8 mouse cellular contexts compared by ENCODE assay signal in the genomic region with DNA sequence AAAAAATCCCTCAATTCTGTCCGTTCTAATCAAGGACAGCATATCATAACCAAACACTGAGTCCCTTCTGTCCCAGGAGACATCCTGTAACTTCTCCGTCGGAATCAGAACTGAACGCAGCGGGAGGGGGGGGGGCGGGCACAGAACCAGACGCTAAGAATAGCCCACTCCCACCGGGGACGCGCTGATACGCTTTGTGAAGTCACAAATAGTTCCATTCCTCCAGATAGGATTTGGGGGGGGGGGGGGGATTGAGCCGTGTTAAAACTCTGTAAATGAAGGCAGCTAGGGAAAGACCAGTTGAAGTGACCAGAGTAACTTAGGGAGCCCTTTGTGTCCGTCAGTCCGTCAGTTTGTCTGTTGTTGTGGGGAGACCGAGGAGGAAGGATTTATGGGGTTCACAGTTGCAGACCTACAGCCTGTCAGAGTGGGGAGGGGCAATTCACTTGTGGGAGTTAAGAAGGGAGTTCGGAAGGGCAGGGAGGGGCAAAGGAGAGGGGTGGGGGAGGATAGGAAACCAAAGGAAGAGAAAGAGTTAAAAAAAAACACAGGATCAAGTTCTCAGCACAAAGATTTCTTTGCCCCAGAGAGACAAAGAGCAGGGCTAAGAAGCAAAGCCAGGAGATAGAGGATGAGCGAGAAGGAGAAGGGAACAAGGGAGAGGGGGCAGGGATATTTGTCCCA.
DNase-seq lines count a peak whose midpoint lies in the region; ATAC-seq and TF ChIP-seq lines count a peak whose summit lies in the region.

No protein-coding gene starts in this region.

- WGBS in lung, embryonic 15.5 days, result 9% methylated on average over 16 of the region's 17 CpGs
- WGBS in forebrain, embryonic 12.5 days, result 5% methylated on average over 17 of the region's 17 CpGs
- 13% methylated on average over 17 of the region's 17 CpGs for WGBS in limb, embryonic 14.5 days
- 12% methylated on average over 17 of the region's 17 CpGs for WGBS in stomach, embryonic 15.5 days

- no peaks in the 10 kb centered on the region for H3K9me3 ChIP-seq in lung, embryonic 15.5 days
- H3K9me3 ChIP-seq in forebrain, embryonic 12.5 days, result peaks cover 11% of the 10 kb centered on the region; the same call in 1 of the 2 replicates
- H3K9me3 ChIP-seq in limb, embryonic 14.5 days (ENCODE audit: control insufficient read depth, low read length), result no peaks in the 10 kb centered on the region
- H3K9me3 ChIP-seq in stomach, embryonic 15.5 days, result no peaks in the 10 kb centered on the region

- no peaks in the 10 kb centered on the region for H3K27me3 ChIP-seq in lung, embryonic 15.5 days
- H3K27me3 ChIP-seq in forebrain, embryonic 12.5 days, result no peaks in the 10 kb centered on the region
- H3K27me3 ChIP-seq in limb, embryonic 14.5 days (ENCODE audit: control insufficient read depth, insufficient read depth, low read length), result no peaks in the 10 kb centered on the region
- no peaks in the 10 kb centered on the region for H3K27me3 ChIP-seq in stomach, embryonic 15.5 days (replicated peaks)

- H3K4me3 ChIP-seq in lung, embryonic 15.5 days, result peak overlapping the region; percentile 26
- H3K4me3 ChIP-seq in forebrain, embryonic 12.5 days (replicated peaks), result peak overlapping the region; percentile 21
- peak overlapping the region; percentile 23 for H3K4me3 ChIP-seq in limb, embryonic 14.5 days (replicated peaks; ENCODE audit: low read length)
- peak overlapping the region; percentile 9 for H3K4me3 ChIP-seq in stomach, embryonic 15.5 days (replicated peaks)

- H3K27ac ChIP-seq in lung, embryonic 15.5 days, result no peak overlapping the region
- no peak overlapping the region for H3K27ac ChIP-seq in forebrain, embryonic 12.5 days
- H3K27ac ChIP-seq in limb, embryonic 14.5 days (replicated peaks; ENCODE audit: low read depth, low read length), result no peak overlapping the region
- no peak overlapping the region for H3K27ac ChIP-seq in stomach, embryonic 15.5 days

- H3K9ac ChIP-seq in lung, embryonic 15.5 days, result no peak overlapping the region
- no peak overlapping the region for H3K9ac ChIP-seq in forebrain, embryonic 12.5 days
- H3K9ac ChIP-seq in limb, embryonic 14.5 days (ENCODE audit: low read depth, low read length, severe bottlenecking), result peak overlapping the region; percentile 32; the same call in 1 of the 2 replicates
- no peak overlapping the region for H3K9ac ChIP-seq in stomach, embryonic 15.5 days

- no peaks in the 10 kb centered on the region for H3K4me1 ChIP-seq in lung, embryonic 15.5 days
- H3K4me1 ChIP-seq in forebrain, embryonic 12.5 days, result peaks cover 11% of the 10 kb centered on the region; the same call in 1 of the 2 replicates
- H3K4me1 ChIP-seq in limb, embryonic 14.5 days (ENCODE audit: control insufficient read depth, insufficient read depth, low read length), result 0 out of 2 replicates have a peak, but pooled peaks cover 2% of the 10 kb centered on the region
- peaks cover 4% of the 10 kb centered on the region; the same call in 1 of the 2 replicates for H3K4me1 ChIP-seq in stomach, embryonic 15.5 days

- H3K4me2 ChIP-seq in lung, embryonic 15.5 days, result peak overlapping the region; percentile 49
- H3K4me2 ChIP-seq in forebrain, embryonic 12.5 days, result peak overlapping the region; percentile 50
- peak overlapping the region; percentile 46 for H3K4me2 ChIP-seq in limb, embryonic 14.5 days (replicated peaks; ENCODE audit: low read depth, low read length, severe bottlenecking)
- H3K4me2 ChIP-seq in stomach, embryonic 15.5 days, result peak overlapping the region; percentile 48

- no peak; the same call in 1 of the 2 replicates for ATAC-seq in lung, embryonic 15.5 days (ENCODE audit: borderline replicate concordance, extremely low read depth, low FRiP score, low TSS enrichment)
- ATAC-seq in forebrain, embryonic 12.5 days (ENCODE audit: low FRiP score), result no peak
- no peak for ATAC-seq in limb, embryonic 14.5 days (ENCODE audit: low FRiP score, low read depth)
- ATAC-seq in stomach, embryonic 15.5 days (ENCODE audit: insufficient read depth, low FRiP score, low read depth), result no peak

- H3K36me3 ChIP-seq in lung, embryonic 15.5 days, result no peaks in the 10 kb centered on the region
- H3K36me3 ChIP-seq in forebrain, embryonic 12.5 days (replicated peaks), result no peaks in the 10 kb centered on the region
- H3K36me3 ChIP-seq in limb, embryonic 14.5 days (ENCODE audit: control insufficient read depth, insufficient read depth, low read length), result no peaks in the 10 kb centered on the region
- no peaks in the 10 kb centered on the region for H3K36me3 ChIP-seq in stomach, embryonic 15.5 days

- TF ChIP-seq POLR2A in limb, embryonic 14.5 days (IDR thresholded peaks at IDR 0.05; ENCODE audit: borderline replicate concordance, extremely low read depth, insufficient read depth, insufficient read length), result no peak

- DNase-seq in lung, postnatal 10 days, result no peak
- peak; percentile 25 for DNase-seq in limb, embryonic 14.5 days (ENCODE audit: low spot score)
- DNase-seq in urinary bladder, postnatal 14 days (ENCODE audit: low spot score), result no peak
- DNase-seq in layer of hippocampus, adult 9-11 months, result no peak
- DNase-seq in layer of hippocampus, postnatal 36 days, result no peak
